Mouse (Mus musculus) kidney, postnatal 14 days (tissue): ENCODE measurements around the gene Dhrs7.
A peak's percentile ranks its signal among the peaks of the same experiment; 100 is the strongest.
"Not testable (repeated sequence)": the region's sequence is repeated elsewhere in the genome, so short reads cannot be mapped to it uniquely, and the experiment has no call there.

Experiments used
- DNase-seq: peaks from one replicate; pipeline ENCODE4 v3.0.0; 2022; ENCODE audit warnings: mixed read lengths

The Dhrs7 gene

GRCm38 (mm10) chr12:72664735-72665337 lies at the start of gene Dhrs7:
Gene Dhrs7, minus strand, starts transcription at chr12:72664909.
- peak; percentile 89 for DNase-seq

- DNase-seq: no peak
Observed at GRCm38 (mm10) chr12:72709981-72710380, 45.3 kb upstream of the Dhrs7 start.

- no peak for DNase-seq
Observed at GRCm38 (mm10) chr12:72704068-72704467, 39.4 kb upstream of the Dhrs7 start.

- DNase-seq: no peak
Observed at GRCm38 (mm10) chr12:72700013-72700412, 35.3 kb upstream of the Dhrs7 start.

GRCm38 (mm10) chr12:72694901-72695463 lies 30.3 kb upstream of the Dhrs7 start:
- peak; percentile 10 for DNase-seq

- DNase-seq: peak; percentile 14
Observed at GRCm38 (mm10) chr12:72694438-72694837, 29.7 kb upstream of the Dhrs7 start.

GRCm38 (mm10) chr12:72693895-72694294 lies 29.2 kb upstream of the Dhrs7 start:
- peak; percentile 19 for DNase-seq

- not testable (repeated sequence) for DNase-seq
Observed at GRCm38 (mm10) chr12:72688281-72688680, 23.6 kb upstream of the Dhrs7 start.

GRCm38 (mm10) chr12:72687741-72688140 lies 23.0 kb upstream of the Dhrs7 start:
- DNase-seq: not testable (repeated sequence)

GRCm38 (mm10) chr12:72686566-72686965 lies 21.9 kb upstream of the Dhrs7 start:
- DNase-seq: not testable (repeated sequence)

- DNase-seq: no peak
Observed at GRCm38 (mm10) chr12:72683612-72684011, 18.9 kb upstream of the Dhrs7 start.

- DNase-seq: no peak
Observed at GRCm38 (mm10) chr12:72682511-72683282, 18.0 kb upstream of the Dhrs7 start.

- DNase-seq: no peak
Observed at GRCm38 (mm10) chr12:72681919-72682318, 17.2 kb upstream of the Dhrs7 start.

GRCm38 (mm10) chr12:72679635-72680034 lies 14.9 kb upstream of the Dhrs7 start:
- no peak for DNase-seq

GRCm38 (mm10) chr12:72674820-72675219 lies 10.1 kb upstream of the Dhrs7 start:
- no peak for DNase-seq

GRCm38 (mm10) chr12:72674079-72674797 lies 9.5 kb upstream of the Dhrs7 start:
- no peak for DNase-seq

- no peak for DNase-seq
Observed at GRCm38 (mm10) chr12:72671516-72672135, 6.9 kb upstream of the Dhrs7 start.

- DNase-seq: no peak
Observed at GRCm38 (mm10) chr12:72670921-72671320, 6.2 kb upstream of the Dhrs7 start.

- DNase-seq: no peak
Observed at GRCm38 (mm10) chr12:72667868-72668469, 3.3 kb upstream of the Dhrs7 start.

- no peak for DNase-seq
Observed at GRCm38 (mm10) chr12:72666015-72666414, 1.3 kb upstream of the Dhrs7 start.

GRCm38 (mm10) chr12:72664020-72664734 lies 532 bp downstream of the Dhrs7 start:
- peak; percentile 38 for DNase-seq

- DNase-seq: no peak
Observed at GRCm38 (mm10) chr12:72655775-72656174, 8.9 kb downstream of the Dhrs7 start.
